Mouse (Mus musculus) kidney, adult 2 months (tissue): Measurements from ENCODE around the gene Morc1. TPM values are rescaled to one million over a fixed set of nuclear protein-coding genes. Genes with fewer than 3 reads are reported as not detected.
A peak's percentile ranks its signal among the peaks of the same experiment; 100 is the strongest.

Experiments
- DNase-seq: peaks from one replicate; pipeline ENCODE4 v3.0.0; 2021
- H3K27ac ChIP-seq: fragments of 200-500 bp; 2 replicates; pipeline ENCODE4 v1.5.1; 2012; ENCODE audit warnings: low read depth, low read length, control low read depth, inconsistent platforms; ENCODE audit not compliant: insufficient read depth
- H3K27me3 ChIP-seq: fragments of 200-500 bp; replicated peaks from 2 replicates; pipeline ENCODE4 v1.6.1; 2012; ENCODE audit warnings: mild to moderate bottlenecking, moderate library complexity, low read length, inconsistent platforms; ENCODE audit not compliant: control insufficient read depth, insufficient read depth
- H3K36me3 ChIP-seq: fragments of 200-500 bp; 2 replicates; pipeline ENCODE4 v1.6.1; 2012; ENCODE audit warnings: mild to moderate bottlenecking, moderate library complexity, low read length, inconsistent platforms; ENCODE audit not compliant: control insufficient read depth, insufficient read depth
- H3K4me1 ChIP-seq: fragments of 200-500 bp; 2 replicates; pipeline ENCODE4 v1.6.1; 2011; ENCODE audit warnings: low read length; ENCODE audit not compliant: control insufficient read depth, insufficient read depth
- H3K4me3 ChIP-seq: fragments of 200-500 bp; 2 replicates; pipeline ENCODE4 v1.5.1; 2011; ENCODE audit warnings: mild to moderate bottlenecking, low read depth, low read length, control low read depth; ENCODE audit not compliant: insufficient read depth
- CTCF ChIP-seq: fragments of 200-500 bp; conservative IDR thresholded peaks from 2 replicates; pipeline ENCODE4 v1.5.1; 2011; ENCODE audit warnings: low read depth, mild to moderate bottlenecking, control low read depth, low read length, moderate library complexity, mixed read lengths; ENCODE audit not compliant: insufficient read depth, insufficient read length
- POLR2A ChIP-seq: fragments of 200-500 bp; IDR thresholded peaks from one replicate; pipeline ENCODE4 v1.6.1; 2011; ENCODE audit warnings: low read depth, low read length, control low read depth
- WGBS: fragments of 180-500 bp; shearing (Covaris S2); methylation state at CpG from one replicate; pipeline ENCODE4 v1.1.7; 2018; 5-methylcytosine and 5-hydroxymethylcytosine counted together
- polyA plus RNA-seq: library from polyadenylated mRNA; depleted of rRNA; stranded (reverse); fragments of >200 nt; gene quantifications from 2 replicates; pipeline ENCODE4 v1.2.3, GENCODE M21; 2012; rRNA removed

Gene Morc1
- 0.02 TPM in 1 of 2 replicates, not detected in the other for polyA plus RNA-seq

- Histone ChIP-seq H3K27ac (no peak within 1 kb of the TSS), H3K4me1 (no peaks in the 10 kb centered on the region), H3K36me3 (no peaks in the 10 kb centered on the region), H3K4me3 (no peak within 1 kb of the TSS), H3K27me3 (no peaks in the 10 kb centered on the region)
- no peak for TF ChIP-seq CTCF
- no peak for TF ChIP-seq POLR2A
- 95% methylated on average over 15 of the region's 15 CpGs for WGBS
- DNase-seq = no peak
These were observed at the start of gene Morc1 for GRCm38 (mm10) chr16:48431027-48431426. Gene Morc1 (plus strand): TSS chr16:48431237.

DNA sequence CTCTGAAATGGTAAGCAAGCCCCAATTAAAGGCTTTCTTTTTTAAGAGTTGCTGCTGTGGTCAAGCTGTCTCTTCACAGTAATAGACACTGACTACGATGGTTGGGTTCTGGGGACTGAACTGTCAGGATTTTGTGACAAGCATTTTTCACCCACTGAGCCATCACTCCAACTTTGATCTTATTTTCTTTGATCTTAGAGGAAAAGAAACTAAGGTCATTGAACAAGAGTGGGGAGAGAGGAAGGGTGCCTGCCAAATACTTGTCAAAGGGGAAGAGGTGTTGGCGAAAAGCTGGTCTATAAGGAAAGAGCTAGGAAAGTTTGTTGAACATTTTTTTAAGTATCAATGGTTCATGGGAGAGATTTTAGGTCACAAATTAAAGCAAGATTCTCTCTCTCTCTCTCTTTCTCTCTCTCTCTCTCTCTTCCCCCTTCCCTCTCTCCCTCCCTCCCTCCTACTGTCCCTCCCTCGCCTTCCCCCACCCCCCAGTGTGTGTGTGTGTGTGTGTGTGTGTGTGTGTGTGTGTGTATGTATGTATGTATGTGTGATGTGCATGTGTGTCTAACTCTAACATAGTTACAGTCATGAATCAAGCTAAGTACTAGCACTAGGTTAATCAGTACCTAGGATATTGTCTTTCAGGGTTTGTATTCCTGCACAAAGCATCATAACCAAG lies 47.3 kb upstream of the Morc1 start:
- 59% methylated on average over 3 of the region's 3 CpGs for WGBS
- no peak for TF ChIP-seq POLR2A
- TF ChIP-seq CTCF = no peak
- DNase-seq = no peak
- Histone ChIP-seq H3K27me3 (no peaks in the 10 kb centered on the region), H3K4me1 (no peaks in the 10 kb centered on the region), H3K4me3 (no peak overlapping the region), H3K36me3 (no peaks in the 10 kb centered on the region), H3K27ac (no peak overlapping the region)

GRCm38 (mm10) chr16:48386982-48387381 lies 44.1 kb upstream of the Morc1 start:
- no peaks in the 10 kb centered on the region for H3K4me1 ChIP-seq
- H3K4me3 ChIP-seq = no peak overlapping the region
- no peak for DNase-seq
- TF ChIP-seq POLR2A (no peak), CTCF (no peak)
- 79% methylated on average over 2 of the region's 2 CpGs for WGBS
- no peak overlapping the region for H3K27ac ChIP-seq
- H3K36me3 ChIP-seq = no peaks in the 10 kb centered on the region
- H3K27me3 ChIP-seq = no peaks in the 10 kb centered on the region

DNA sequence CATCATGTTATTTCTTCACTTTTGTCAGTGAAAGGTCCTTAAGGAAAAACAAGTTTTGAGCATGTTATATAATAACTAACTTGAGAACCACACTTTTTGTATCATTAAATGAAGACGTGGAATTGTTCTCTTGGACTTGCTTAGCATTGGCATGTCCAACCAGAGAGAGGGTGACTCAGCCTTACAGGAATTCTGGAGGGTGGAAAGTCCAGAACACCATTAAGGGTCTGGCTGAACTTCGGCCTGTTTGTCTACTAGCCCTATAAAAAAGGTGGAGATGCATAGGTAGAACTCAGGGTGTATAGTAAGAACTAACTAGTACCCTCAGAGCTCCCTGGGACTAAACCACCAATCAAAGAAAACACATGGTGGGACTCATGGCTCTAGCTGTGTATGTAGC lies 35.8 kb upstream of the Morc1 start:
- Histone ChIP-seq H3K27me3 (no peaks in the 10 kb centered on the region), H3K36me3 (no peaks in the 10 kb centered on the region), H3K27ac (no peak overlapping the region), H3K4me3 (no peak overlapping the region), H3K4me1 (no peaks in the 10 kb centered on the region)
- no peak for TF ChIP-seq CTCF
- TF ChIP-seq POLR2A = no peak
- WGBS = 50% methylated on average over 2 of the region's 2 CpGs
- DNase-seq = peak; percentile 54

DNA sequence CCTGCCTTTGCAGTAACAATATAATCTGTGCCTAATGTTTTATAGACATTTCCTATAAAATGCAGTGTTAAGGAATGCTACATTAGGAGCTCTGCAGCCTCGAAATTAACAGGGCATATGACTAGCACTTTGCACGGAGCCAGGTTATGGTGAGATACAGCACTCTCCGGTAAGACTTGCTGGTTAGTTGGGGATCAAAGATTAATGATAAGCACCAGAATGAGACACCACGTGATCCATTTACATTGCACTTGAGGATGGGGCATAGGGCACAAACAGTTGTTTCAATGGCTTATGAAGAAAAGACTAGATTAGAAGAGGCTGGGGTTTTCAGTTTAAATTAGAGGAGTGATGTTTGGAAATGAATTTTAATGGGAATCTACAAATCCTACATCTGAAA lies 28.1 kb upstream of the Morc1 start:
- 37% methylated on average over 4 of the region's 4 CpGs for WGBS
- peak; percentile 16 for DNase-seq
- Histone ChIP-seq H3K36me3 (no peaks in the 10 kb centered on the region), H3K4me1 (peaks cover 2% of the 10 kb centered on the region; the same call in 1 of the 2 replicates), H3K4me3 (no peak overlapping the region), H3K27ac (no peak overlapping the region), H3K27me3 (no peaks in the 10 kb centered on the region)
- no peak for TF ChIP-seq POLR2A
- TF ChIP-seq CTCF = no peak

DNA sequence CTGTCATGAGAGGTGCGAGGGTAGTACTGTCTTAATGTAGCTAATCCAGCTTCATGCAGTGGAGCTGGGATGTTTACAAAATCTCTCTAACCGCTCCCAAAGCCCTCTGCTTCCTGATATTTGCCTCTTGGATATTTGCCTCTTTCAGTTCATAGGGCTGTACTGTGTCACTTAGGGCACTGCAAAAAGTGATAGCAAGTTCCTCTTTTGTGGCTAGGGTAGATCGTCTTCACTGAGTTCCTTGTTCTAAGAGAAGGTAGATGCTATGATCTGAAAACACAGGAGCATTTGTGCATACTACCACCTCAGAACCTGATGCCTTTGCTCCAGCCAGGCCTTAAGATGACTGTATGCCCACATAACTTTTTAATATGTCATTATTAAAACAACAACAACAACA lies 27.6 kb upstream of the Morc1 start:
- WGBS = 78% methylated on average over 3 of the region's 3 CpGs
- DNase-seq = no peak
- Histone ChIP-seq H3K27me3 (no peaks in the 10 kb centered on the region), H3K27ac (no peak overlapping the region), H3K36me3 (no peaks in the 10 kb centered on the region), H3K4me1 (peaks cover 2% of the 10 kb centered on the region; the same call in 1 of the 2 replicates), H3K4me3 (no peak overlapping the region)
- TF ChIP-seq POLR2A (no peak), CTCF (no peak)

GRCm38 (mm10) chr16:48404009-48404408 lies 27.0 kb upstream of the Morc1 start:
- H3K27me3 ChIP-seq = no peaks in the 10 kb centered on the region
- H3K4me3 ChIP-seq = no peak overlapping the region
- H3K4me1 ChIP-seq = peaks cover 2% of the 10 kb centered on the region; the same call in 1 of the 2 replicates
- H3K36me3 ChIP-seq = no peaks in the 10 kb centered on the region
- no peak overlapping the region for H3K27ac ChIP-seq
- DNase-seq = no peak
- TF ChIP-seq CTCF (no peak), POLR2A (no peak)
